Mouse (Mus musculus) hindbrain, embryonic 12.5 days (tissue): ENCODE results near the gene Trim69. TPM values are rescaled to one million over a fixed set of nuclear protein-coding genes. Genes with fewer than 3 reads are reported as not detected.
"Not testable (repeated sequence)": the region's sequence is repeated elsewhere in the genome, so short reads cannot be mapped to it uniquely, and the experiment has no call there.

Source experiments
- ATAC-seq: fragments of 200-750 bp; cut with Nextera tagmentation; 2 replicates; pipeline ENCODE4 v1.8.0; 2017; ENCODE audit warnings: moderate TSS enrichment; ENCODE audit not compliant: low FRiP score
- H3K27ac ChIP-seq: fragments of 300-500 bp; sonication (generic); 2 replicates; pipeline ENCODE4 v1.5.1; 2016; ENCODE audit warnings: mild to moderate bottlenecking
- H3K27me3 ChIP-seq: fragments of 300-500 bp; sonication (generic); 2 replicates; pipeline ENCODE4 v1.6.1; 2016; ENCODE audit warnings: mild to moderate bottlenecking
- H3K36me3 ChIP-seq: fragments of 300-500 bp; sonication (generic); 2 replicates; pipeline ENCODE4 v1.6.1; 2016; ENCODE audit warnings: mild to moderate bottlenecking
- H3K4me1 ChIP-seq: fragments of 300-500 bp; sonication (generic); 2 replicates; pipeline ENCODE4 v1.6.1; 2016
- H3K4me2 ChIP-seq: fragments of 300-500 bp; sonication (generic); replicated peaks from 2 replicates; pipeline ENCODE4 v1.6.1; 2016; ENCODE audit warnings: mild to moderate bottlenecking
- H3K4me3 ChIP-seq: fragments of 300-500 bp; sonication (generic); 2 replicates; pipeline ENCODE4 v1.5.1; 2016; ENCODE audit warnings: mild to moderate bottlenecking
- H3K9ac ChIP-seq: fragments of 300-500 bp; sonication (generic); 2 replicates; pipeline ENCODE4 v1.6.1; 2016; ENCODE audit warnings: mild to moderate bottlenecking, moderate library complexity
- H3K9me3 ChIP-seq: fragments of 300-500 bp; sonication (generic); replicated peaks from 2 replicates; pipeline ENCODE4 v1.6.1; 2016; ENCODE audit warnings: mild to moderate bottlenecking
- WGBS: fragments of 180-500 bp; shearing (Covaris S2); methylation state at CpG from one replicate; pipeline ENCODE4 v1.1.7; 2016; 5-methylcytosine and 5-hydroxymethylcytosine counted together
- polyA plus RNA-seq: library from polyadenylated mRNA; unstranded; fragments of >200 nt; fragmentation: Nextera tagmentation; extraction: Ambion mirVana; gene quantifications from 2 replicates; pipeline ENCODE4 v1.2.1, GENCODE M21; 2016

Gene Trim69
- polyA plus RNA-seq, 1 experiment from 2014 or later = not detected

GRCm38 (mm10) chr2:122186106-122186505, 25.6 kb downstream of the Trim69 start, which contains the start of the genes Patl2 and Terb2:
TSS of gene Patl2 (minus strand) at chr2:122186189.
TSS of gene Terb2 (plus strand) at chr2:122186272.
- Histone ChIP-seq H3K27me3 (no peaks in the 10 kb centered on the region), H3K9me3 (no peaks in the 10 kb centered on the region), H3K9ac (no peak within 1 kb of the TSS), H3K4me1 (no peaks in the 10 kb centered on the region), H3K27ac (no peak within 1 kb of the TSS), H3K4me2 (no peak within 1 kb of the TSS), H3K4me3 (no peak within 1 kb of the TSS), H3K36me3 (no peaks in the 10 kb centered on the region)
- WGBS = 79% methylated on average over 17 of the region's 17 CpGs
- ATAC-seq = no peak

DNA sequence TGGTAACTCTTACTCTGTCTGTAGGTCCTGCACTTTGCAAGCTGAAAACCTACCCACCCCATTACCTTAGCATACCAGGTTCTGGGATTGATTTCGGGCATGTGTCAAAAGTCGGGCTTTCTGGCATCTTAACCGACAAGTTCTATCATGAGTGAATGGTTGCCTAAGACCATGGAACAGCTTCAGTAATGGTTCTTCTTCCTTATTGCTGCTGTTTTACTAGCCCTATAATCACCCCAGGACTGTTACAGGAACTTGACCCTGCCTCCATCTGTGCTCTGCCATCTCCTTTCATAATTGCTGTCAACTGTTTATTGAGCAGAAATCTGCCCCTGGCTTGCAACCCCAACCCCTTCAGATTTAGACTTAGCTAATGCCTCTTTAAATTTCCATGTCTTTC, 26.3 kb downstream of the Trim69 start:
- 96% methylated on average over 3 of the region's 3 CpGs for WGBS
- Histone ChIP-seq H3K4me2 (no peak overlapping the region), H3K9ac (no peak overlapping the region), H3K36me3 (no peaks in the 10 kb centered on the region), H3K4me1 (no peaks in the 10 kb centered on the region), H3K27me3 (no peaks in the 10 kb centered on the region), H3K4me3 (no peak overlapping the region), H3K27ac (no peak overlapping the region), H3K9me3 (no peaks in the 10 kb centered on the region)
- ATAC-seq = no peak

DNA sequence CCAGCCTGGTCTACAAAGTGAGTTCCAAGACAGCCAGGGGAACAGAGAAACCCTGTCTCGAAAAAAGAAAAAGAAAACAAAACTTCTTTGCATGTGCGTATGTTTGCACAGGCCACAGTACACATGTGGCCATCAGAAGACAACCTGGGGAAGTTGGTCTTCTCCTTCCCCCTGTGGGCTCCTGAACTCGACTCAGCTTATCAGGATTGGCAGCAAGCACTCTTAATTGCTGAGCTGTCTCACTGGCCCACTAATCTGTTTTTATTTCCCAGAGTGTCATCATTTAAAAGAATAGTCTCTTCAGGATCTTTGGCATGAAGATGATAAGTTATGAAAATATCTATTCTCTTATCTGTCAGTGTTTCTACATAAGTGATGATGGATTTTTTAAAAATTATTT, 31.3 kb downstream of the Trim69 start:
- Histone ChIP-seq H3K4me3 (no peak overlapping the region), H3K27ac (no peak overlapping the region), H3K27me3 (no peaks in the 10 kb centered on the region), H3K36me3 (no peaks in the 10 kb centered on the region), H3K4me2 (no peak overlapping the region), H3K9me3 (no peaks in the 10 kb centered on the region), H3K9ac (no peak overlapping the region), H3K4me1 (no peaks in the 10 kb centered on the region)
- no peak for ATAC-seq
- 87% methylated on average over 3 of the region's 3 CpGs for WGBS

DNA sequence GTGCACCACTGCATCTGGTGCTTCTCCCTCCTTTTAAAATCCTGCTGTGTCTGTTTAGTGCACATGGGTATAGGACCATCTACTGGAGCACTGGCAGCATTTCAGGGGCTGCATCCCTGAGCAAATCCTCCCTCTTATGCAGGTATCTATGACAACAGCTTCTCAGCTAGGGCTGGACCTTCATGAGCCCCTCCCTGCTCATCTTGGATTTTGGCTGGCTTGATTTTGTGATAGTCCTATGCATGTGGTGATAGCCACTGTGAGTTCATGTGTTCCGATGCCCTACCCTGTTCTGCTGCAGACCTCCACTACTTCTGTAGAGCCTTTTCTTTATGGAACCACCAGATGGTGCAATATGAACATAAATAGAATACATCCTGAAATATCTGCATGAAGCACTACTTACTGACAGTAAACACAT, 34.0 kb downstream of the Trim69 start:
- no peak overlapping the region for H3K4me2 ChIP-seq
- 58% methylated on average over 1 of the region's 1 CpGs for WGBS
- no peaks in the 10 kb centered on the region for H3K4me1 ChIP-seq
- no peak overlapping the region for H3K27ac ChIP-seq
- H3K9ac ChIP-seq = no peak overlapping the region
- H3K27me3 ChIP-seq = 0 out of 2 replicates have a peak, but pooled peaks cover 3% of the 10 kb centered on the region
- ATAC-seq = no peak
- no peak overlapping the region for H3K4me3 ChIP-seq
- no peaks in the 10 kb centered on the region for H3K9me3 ChIP-seq
- H3K36me3 ChIP-seq = no peaks in the 10 kb centered on the region

DNA sequence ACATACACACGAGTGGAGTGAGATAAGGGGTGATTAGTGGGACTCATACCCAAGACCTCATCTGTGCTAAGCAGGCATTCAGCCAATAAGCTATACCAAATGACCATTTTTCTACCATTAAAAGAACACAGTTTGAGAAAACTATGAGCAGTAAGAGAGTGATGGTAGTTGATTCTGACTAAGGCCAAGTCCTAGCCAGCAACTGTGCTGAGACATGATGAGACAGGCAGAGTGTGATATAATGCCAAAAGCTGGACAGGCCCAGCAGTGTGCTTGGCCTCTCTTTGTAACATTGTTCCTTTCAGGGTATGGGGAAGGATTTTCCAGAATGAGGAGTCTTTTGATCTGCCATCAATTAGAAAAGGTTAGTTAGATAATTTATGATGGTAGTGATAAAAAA, 41.0 kb downstream of the Trim69 start:
- Histone ChIP-seq H3K27me3 (0 out of 2 replicates have a peak, but pooled peaks cover 3% of the 10 kb centered on the region), H3K36me3 (no peaks in the 10 kb centered on the region), H3K27ac (no peak overlapping the region), H3K4me1 (no peaks in the 10 kb centered on the region), H3K4me2 (no peak overlapping the region), H3K4me3 (no peak overlapping the region), H3K9me3 (no peaks in the 10 kb centered on the region), H3K9ac (no peak overlapping the region)
- ATAC-seq = no peak
- 97% methylated on average over 1 of the region's 1 CpGs for WGBS

DNA sequence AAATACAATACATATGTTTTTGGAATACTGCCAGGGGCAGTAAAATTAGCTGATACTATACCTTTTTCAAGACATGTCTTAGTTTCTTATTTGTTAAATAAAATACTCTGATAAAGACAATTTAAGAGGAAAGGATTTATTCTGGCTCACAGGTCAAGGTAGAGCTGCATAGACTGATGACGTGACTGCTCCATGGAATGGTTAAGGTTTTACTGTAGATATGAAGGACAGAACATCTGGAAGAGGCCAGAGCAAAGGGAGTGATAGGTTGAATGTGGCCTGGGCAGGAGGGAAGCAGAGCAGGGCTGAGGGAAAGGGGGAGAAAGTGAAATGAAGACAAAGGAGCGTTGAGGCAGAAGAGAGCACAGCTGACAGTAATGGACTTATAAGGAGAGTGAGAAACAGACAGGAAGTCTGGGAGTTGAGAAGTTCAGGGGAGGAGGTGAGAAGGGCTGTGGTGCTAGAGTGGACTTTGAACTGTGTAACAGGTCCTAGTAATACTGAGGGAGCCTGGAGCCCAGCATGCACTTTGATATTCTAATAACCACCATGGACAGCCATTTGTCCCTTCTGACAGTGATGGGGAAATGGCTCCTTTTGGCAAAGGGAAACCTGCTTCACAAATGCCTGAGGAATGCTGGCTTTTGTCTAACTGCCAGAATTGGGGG, 46.1 kb downstream of the Trim69 start:
- no peaks in the 10 kb centered on the region for H3K36me3 ChIP-seq
- peaks cover 4% of the 10 kb centered on the region; the same call in 1 of the 2 replicates for H3K4me1 ChIP-seq
- H3K9ac ChIP-seq = no peak overlapping the region
- H3K9me3 ChIP-seq = no peaks in the 10 kb centered on the region
- no peak overlapping the region for H3K27ac ChIP-seq
- no peak overlapping the region for H3K4me3 ChIP-seq
- no peak overlapping the region for H3K4me2 ChIP-seq
- 66% methylated on average over 2 of the region's 2 CpGs for WGBS
- no peak for ATAC-seq
- no peaks in the 10 kb centered on the region for H3K27me3 ChIP-seq

GRCm38 (mm10) chr2:122210534-122211228, 50.2 kb downstream of the Trim69 start:
- Histone ChIP-seq H3K9ac (no peak overlapping the region), H3K4me1 (peaks cover 4% of the 10 kb centered on the region; the same call in 1 of the 2 replicates), H3K27ac (no peak overlapping the region), H3K36me3 (no peaks in the 10 kb centered on the region), H3K27me3 (no peaks in the 10 kb centered on the region), H3K4me3 (no peak overlapping the region), H3K9me3 (no peaks in the 10 kb centered on the region), H3K4me2 (no peak overlapping the region)
- ATAC-seq = peak; percentile 69; the same call in 1 of the 2 replicates
- 44% methylated on average over 3 of the region's 3 CpGs for WGBS

DNA sequence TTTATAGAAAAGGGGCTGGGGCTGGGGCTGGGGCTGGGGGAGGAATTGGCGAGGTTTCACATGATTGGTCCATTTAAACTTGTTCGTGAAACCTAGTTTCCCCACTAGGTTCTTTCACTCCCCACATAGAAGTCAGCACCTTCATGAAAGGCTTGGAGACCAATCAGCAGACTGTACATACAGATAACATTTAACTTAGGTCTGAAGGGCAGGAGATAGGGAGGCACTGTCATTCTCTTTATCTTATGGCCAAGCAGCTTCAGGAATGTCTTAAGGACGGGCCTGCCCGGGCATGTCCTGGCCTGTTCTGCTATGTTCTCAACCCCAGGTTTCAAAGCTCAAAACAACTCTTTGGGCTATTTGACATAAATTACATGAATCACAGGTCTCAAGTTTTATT, 56.6 kb downstream of the Trim69 start:
- H3K9me3 ChIP-seq, H3K9ac ChIP-seq, ATAC-seq, H3K36me3 ChIP-seq, H3K27me3 ChIP-seq, H3K27ac ChIP-seq, H3K4me2 ChIP-seq, H3K4me1 ChIP-seq, H3K4me3 ChIP-seq: not testable (repeated sequence)
- WGBS = 90% methylated on average over 4 of the region's 4 CpGs

DNA sequence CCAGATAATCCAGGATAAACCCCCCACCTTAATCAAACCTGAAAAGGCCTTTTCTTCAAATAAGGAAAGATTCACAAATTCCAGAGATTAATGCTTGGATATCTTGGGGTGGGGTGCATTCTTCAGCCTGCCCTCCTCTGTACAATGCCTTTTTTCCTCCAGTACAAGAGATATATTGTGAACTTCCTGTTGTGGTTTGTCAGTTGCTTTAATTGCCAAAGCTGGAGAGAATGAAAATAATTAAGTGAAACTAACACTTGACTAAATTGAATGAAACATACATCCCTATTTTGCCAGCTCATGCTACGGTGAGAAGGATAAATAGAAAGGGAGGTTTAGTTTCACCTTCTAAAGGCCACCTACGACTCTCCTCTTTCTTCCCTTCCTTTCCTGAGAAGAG, 57.7 kb downstream of the Trim69 start:
- H3K4me1 ChIP-seq = no peaks in the 10 kb centered on the region
- no peak overlapping the region for H3K27ac ChIP-seq
- WGBS = 83% methylated on average over 2 of the region's 2 CpGs
- H3K4me2 ChIP-seq = no peak overlapping the region
- H3K4me3 ChIP-seq = no peak overlapping the region
- H3K27me3 ChIP-seq = no peaks in the 10 kb centered on the region
- no peaks in the 10 kb centered on the region for H3K36me3 ChIP-seq
- no peaks in the 10 kb centered on the region for H3K9me3 ChIP-seq
- no peak for ATAC-seq
- H3K9ac ChIP-seq = no peak overlapping the region

DNA sequence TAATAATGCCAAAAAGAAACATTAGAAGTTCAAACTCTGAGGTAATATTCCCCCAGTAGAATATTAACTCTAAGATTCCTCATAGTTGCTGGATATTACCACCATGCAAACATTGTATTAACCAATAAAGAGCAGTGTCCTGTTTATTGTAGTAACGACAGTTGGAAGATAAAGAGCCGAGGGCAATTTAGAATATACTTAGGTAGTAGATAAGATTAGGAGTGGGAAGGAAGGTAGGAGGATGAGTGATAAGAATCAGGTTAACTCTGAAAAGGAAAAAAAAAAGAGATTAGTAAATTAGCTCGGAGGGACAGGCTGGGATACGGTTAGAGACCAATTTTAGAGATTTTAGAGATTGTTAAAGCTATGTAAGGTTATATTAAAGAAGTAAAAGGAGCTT, 60.9 kb downstream of the Trim69 start:
- 86% methylated on average over 4 of the region's 4 CpGs for WGBS
- Histone ChIP-seq H3K4me2 (no peak overlapping the region), H3K9ac (no peak overlapping the region), H3K27me3 (no peaks in the 10 kb centered on the region), H3K4me3 (no peak overlapping the region), H3K9me3 (no peaks in the 10 kb centered on the region), H3K27ac (no peak overlapping the region), H3K4me1 (no peaks in the 10 kb centered on the region), H3K36me3 (no peaks in the 10 kb centered on the region)
- ATAC-seq = no peak

DNA sequence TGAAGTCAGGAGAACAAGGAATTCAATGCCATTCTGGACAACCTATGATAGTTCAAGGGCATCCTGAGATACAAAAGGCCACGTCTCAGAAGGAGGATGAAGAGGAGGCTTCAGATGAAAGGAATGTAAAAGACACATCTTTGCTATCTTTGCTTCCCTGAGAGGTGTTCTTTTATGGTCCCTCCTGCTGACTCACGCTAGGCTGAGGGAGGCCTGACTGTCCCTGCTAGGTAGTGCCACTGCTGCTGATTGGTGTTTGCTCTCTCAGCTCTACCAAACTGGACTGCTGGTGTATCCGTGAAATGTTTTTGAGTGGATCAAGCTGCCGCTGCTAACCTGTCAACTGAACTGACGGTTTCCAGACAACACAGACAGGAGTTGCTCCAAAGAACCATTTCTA, 61.3 kb downstream of the Trim69 start:
- H3K4me2 ChIP-seq = no peak overlapping the region
- no peak for ATAC-seq
- no peak overlapping the region for H3K4me3 ChIP-seq
- H3K36me3 ChIP-seq = no peaks in the 10 kb centered on the region
- 63% methylated on average over 5 of the region's 5 CpGs for WGBS
- H3K27ac ChIP-seq = no peak overlapping the region
- no peaks in the 10 kb centered on the region for H3K4me1 ChIP-seq
- no peaks in the 10 kb centered on the region for H3K9me3 ChIP-seq
- no peaks in the 10 kb centered on the region for H3K27me3 ChIP-seq
- no peak overlapping the region for H3K9ac ChIP-seq

GRCm38 (mm10) chr2:122222272-122222671, 61.8 kb downstream of the Trim69 start:
- no peak for ATAC-seq
- H3K36me3 ChIP-seq = no peaks in the 10 kb centered on the region
- 89% methylated on average over 5 of the region's 5 CpGs for WGBS
- H3K4me2 ChIP-seq = no peak overlapping the region
- no peak overlapping the region for H3K9ac ChIP-seq
- no peak overlapping the region for H3K4me3 ChIP-seq
- no peaks in the 10 kb centered on the region for H3K4me1 ChIP-seq
- H3K27me3 ChIP-seq = no peaks in the 10 kb centered on the region
- H3K9me3 ChIP-seq = no peaks in the 10 kb centered on the region
- H3K27ac ChIP-seq = no peak overlapping the region

GRCm38 (mm10) chr2:122223654-122224053, 63.2 kb downstream of the Trim69 start:
- Histone ChIP-seq H3K9ac (no peak overlapping the region), H3K27me3 (no peaks in the 10 kb centered on the region), H3K27ac (no peak overlapping the region), H3K9me3 (no peaks in the 10 kb centered on the region), H3K36me3 (no peaks in the 10 kb centered on the region), H3K4me2 (no peak overlapping the region), H3K4me1 (no peaks in the 10 kb centered on the region), H3K4me3 (no peak overlapping the region)
- ATAC-seq = no peak
